Mouse (Mus musculus): ENCODE data around the gene Actn4.

- no peak for TF ChIP-seq POLR2A (IDR thresholded peaks at IDR 0.05; ENCODE audit: borderline replicate concordance, control insufficient read depth, low read depth, low read length)
- TF ChIP-seq CTCF (IDR thresholded peaks at IDR 0.05; ENCODE audit: control insufficient read depth, insufficient read depth, low read length): no peak
Measured at GRCm38 (mm10) chr7:28944756-28945415, 17.3 kb downstream of the Actn4 start.
